Mouse (Mus musculus) layer of hippocampus, adult 11-12 months (tissue): ENCODE measurements at regions not wholly inside any gene's neighbourhood (a gene's known extent, or its start where the extent isn't known, plus 50 kb on each side); places are given as distances from the start of the nearest gene placed in this dataset.

ENCODE experiments used
- DNase-seq: peaks from one replicate; pipeline ENCODE4 v3.0.0; 2022; ENCODE audit warnings: low spot score

- no peak for DNase-seq
Observed at GRCm38 (mm10) chr3:60926024-60926547, 76.5 kb upstream of the P2ry1 start.

- DNase-seq = no peak
Observed at GRCm38 (mm10) chr3:60928910-60929309, 73.7 kb upstream of the P2ry1 start.

- no peak for DNase-seq
Observed at GRCm38 (mm10) chr3:60934492-60934891, 68.1 kb upstream of the P2ry1 start.

- DNase-seq = no peak
Observed at GRCm38 (mm10) chr3:60941451-60941850, 61.1 kb upstream of the P2ry1 start.

GRCm38 (mm10) chr3:60948897-60949296 is 53.7 kb upstream of the P2ry1 start:
- no peak for DNase-seq
